Mouse (Mus musculus): ENCODE measurements at regions not wholly inside any gene's neighbourhood (a gene's known extent, or its start where the extent isn't known, plus 50 kb on each side); places are given as distances from the start of the nearest gene placed in this dataset.

GRCm38 (mm10) chr2:75407560-75407959, 251.5 kb upstream of the Hnrnpa3 start:
- no peak overlapping the region for H3K4me3 ChIP-seq (ENCODE audit: low read depth, low read length)
- H3K9me3 ChIP-seq (replicated peaks): no peaks in the 10 kb centered on the region
- H3K36me3 ChIP-seq (replicated peaks): no peaks in the 10 kb centered on the region
- no peaks in the 10 kb centered on the region for H3K4me1 ChIP-seq (ENCODE audit: insufficient read depth, low read depth, low read length)
- DNase-seq (ENCODE audit: low spot score) (no peak), ATAC-seq (ENCODE audit: extremely low read depth, insufficient number of reproducible peaks, low FRiP score, poor library complexity, severe bottlenecking) (no peak)
- H3K27me3 ChIP-seq (ENCODE audit: insufficient read depth, low read length): no peaks in the 10 kb centered on the region
- TF ChIP-seq CTCF (IDR thresholded peaks at IDR 0.05; ENCODE audit: low read depth, low read length) (no peak), GATA2 (IDR thresholded peaks at IDR 0.05; ENCODE audit: borderline replicate concordance, low read depth, low read length) (no peak)

DNA sequence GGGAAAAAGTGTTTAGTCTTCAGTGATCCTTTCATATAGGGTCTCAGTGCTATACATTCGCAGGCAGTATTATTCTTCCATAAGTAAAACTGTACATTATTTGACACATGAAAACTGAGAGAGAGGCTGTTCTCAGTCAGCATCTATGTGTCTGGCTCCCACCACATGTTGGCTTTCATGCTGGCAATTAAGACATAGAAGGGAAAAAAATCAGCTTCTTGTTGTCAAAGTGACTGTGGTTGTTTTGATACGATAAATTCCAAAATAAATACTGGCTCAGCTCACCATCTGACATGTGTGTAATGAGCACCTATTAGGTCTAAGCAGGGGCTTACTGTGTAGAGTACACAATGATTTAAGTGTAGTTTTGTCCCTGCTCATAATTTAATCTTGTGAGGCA, 251.0 kb upstream of the Hnrnpa3 start:
- Histone ChIP-seq H3K9me3 (replicated peaks) (no peaks in the 10 kb centered on the region), H3K27me3 (ENCODE audit: insufficient read depth, low read length) (no peaks in the 10 kb centered on the region), H3K4me1 (ENCODE audit: insufficient read depth, low read depth, low read length) (no peaks in the 10 kb centered on the region), H3K4me3 (ENCODE audit: low read depth, low read length) (no peak overlapping the region), H3K36me3 (replicated peaks) (no peaks in the 10 kb centered on the region)
- ATAC-seq (ENCODE audit: extremely low read depth, insufficient number of reproducible peaks, low FRiP score, poor library complexity, severe bottlenecking) (no peak), DNase-seq (ENCODE audit: low spot score) (no peak)
- no peak for TF ChIP-seq CTCF (IDR thresholded peaks at IDR 0.05; ENCODE audit: low read depth, low read length)
- TF ChIP-seq POLR2AphosphoS5 (IDR thresholded peaks at IDR 0.05; ENCODE audit: insufficient replicate concordance, low read depth, low read length): no peak
- no peak for TF ChIP-seq GATA1 (IDR thresholded peaks at IDR 0.05; ENCODE audit: borderline replicate concordance, low read length)
- TF ChIP-seq TAL1 (conservative IDR thresholded peaks at IDR 0.05; ENCODE audit: low read depth, low read length): no peak
- TF ChIP-seq GATA2 (IDR thresholded peaks at IDR 0.05; ENCODE audit: borderline replicate concordance, low read depth, low read length): no peak

DNA sequence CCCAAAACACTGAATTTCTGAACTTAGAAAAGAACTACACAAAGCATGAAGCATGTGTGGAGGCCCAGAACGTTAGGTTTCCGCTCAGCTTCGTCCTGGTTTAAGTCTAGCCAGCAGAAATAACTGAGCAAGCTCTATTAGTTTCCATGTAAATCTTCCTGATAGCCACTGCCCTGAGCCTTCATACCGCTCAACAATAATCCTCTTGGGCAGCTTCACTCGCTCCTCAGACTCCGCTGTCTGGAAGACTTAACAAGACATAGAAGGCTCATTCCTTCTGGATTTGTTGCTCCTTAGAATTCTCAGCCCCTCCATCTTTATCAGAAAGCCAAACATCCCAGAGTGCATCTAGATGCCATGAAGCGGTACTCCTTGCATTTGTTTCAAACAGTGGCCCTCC, 249.3 kb upstream of the Hnrnpa3 start:
- H3K4me1 ChIP-seq (ENCODE audit: insufficient read depth, low read depth, low read length): no peaks in the 10 kb centered on the region
- ATAC-seq (ENCODE audit: extremely low read depth, insufficient number of reproducible peaks, low FRiP score, poor library complexity, severe bottlenecking): no peak
- H3K27me3 ChIP-seq (ENCODE audit: insufficient read depth, low read length): no peaks in the 10 kb centered on the region
- no peak for DNase-seq (ENCODE audit: low spot score)
- H3K36me3 ChIP-seq (replicated peaks): no peaks in the 10 kb centered on the region
- TF ChIP-seq GATA1 (IDR thresholded peaks at IDR 0.05; ENCODE audit: borderline replicate concordance, low read length) (no peak), POLR2AphosphoS5 (IDR thresholded peaks at IDR 0.05; ENCODE audit: insufficient replicate concordance, low read depth, low read length) (no peak), TAL1 (conservative IDR thresholded peaks at IDR 0.05; ENCODE audit: low read depth, low read length) (no peak), GATA2 (IDR thresholded peaks at IDR 0.05; ENCODE audit: borderline replicate concordance, low read depth, low read length) (no peak), CTCF (IDR thresholded peaks at IDR 0.05; ENCODE audit: low read depth, low read length) (no peak)
- no peaks in the 10 kb centered on the region for H3K9me3 ChIP-seq (replicated peaks)
- no peak overlapping the region for H3K4me3 ChIP-seq (ENCODE audit: low read depth, low read length)

DNA sequence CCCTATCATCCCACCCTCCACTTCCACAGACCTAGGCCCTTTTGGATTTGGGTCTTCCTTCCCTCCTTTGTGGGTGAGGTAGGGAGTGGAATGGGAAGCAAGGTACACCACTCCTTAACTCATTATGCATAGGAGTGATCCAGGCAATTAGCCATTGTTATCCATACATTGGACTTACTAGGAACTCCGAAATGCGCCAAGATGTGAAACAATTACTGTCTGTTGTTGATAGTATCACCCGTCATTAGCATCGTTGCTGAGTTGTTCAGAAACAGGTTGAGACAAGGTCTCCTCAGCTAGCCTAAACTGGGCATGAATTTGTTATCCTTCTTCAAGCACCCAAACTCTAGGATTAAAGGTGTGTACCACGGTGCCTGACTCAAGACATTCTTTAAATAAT, 246.3 kb upstream of the Hnrnpa3 start:
- TF ChIP-seq POLR2AphosphoS5 (IDR thresholded peaks at IDR 0.05; ENCODE audit: insufficient replicate concordance, low read depth, low read length): no peak
- no peak overlapping the region for H3K4me3 ChIP-seq (ENCODE audit: low read depth, low read length)
- no peaks in the 10 kb centered on the region for H3K27me3 ChIP-seq (ENCODE audit: insufficient read depth, low read length)
- no peaks in the 10 kb centered on the region for H3K36me3 ChIP-seq (replicated peaks)
- no peaks in the 10 kb centered on the region for H3K4me1 ChIP-seq (ENCODE audit: insufficient read depth, low read depth, low read length)
- H3K9me3 ChIP-seq (replicated peaks): no peaks in the 10 kb centered on the region
- no peak for ATAC-seq (ENCODE audit: extremely low read depth, insufficient number of reproducible peaks, low FRiP score, poor library complexity, severe bottlenecking)
- no peak for DNase-seq (ENCODE audit: low spot score)

DNA sequence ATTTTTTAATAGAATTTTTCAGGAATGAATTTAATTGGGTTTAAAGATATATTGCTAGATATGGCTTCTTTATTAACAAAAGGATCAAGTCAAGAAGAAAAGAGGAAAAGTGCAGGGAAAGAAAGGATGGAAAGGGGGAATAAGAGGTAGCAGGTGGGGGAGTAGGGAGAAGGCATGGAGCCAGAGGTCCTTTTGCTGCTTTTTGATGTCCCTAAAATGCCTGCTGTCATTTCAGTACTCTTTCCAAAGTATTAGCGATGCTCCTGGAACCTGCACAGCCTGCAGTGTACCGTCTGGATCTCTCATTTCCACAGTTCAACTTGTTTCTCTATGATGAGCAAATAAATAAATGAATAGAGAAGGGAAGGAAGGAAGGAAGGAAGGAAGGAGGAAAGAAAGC, 240.4 kb upstream of the Hnrnpa3 start:
- DNase-seq (ENCODE audit: low spot score) (no peak), ATAC-seq (ENCODE audit: extremely low read depth, insufficient number of reproducible peaks, low FRiP score, poor library complexity, severe bottlenecking) (no peak)
- Histone ChIP-seq H3K36me3 (replicated peaks) (no peaks in the 10 kb centered on the region), H3K4me3 (ENCODE audit: low read depth, low read length) (no peak overlapping the region), H3K4me1 (ENCODE audit: insufficient read depth, low read depth, low read length) (no peaks in the 10 kb centered on the region), H3K27me3 (ENCODE audit: insufficient read depth, low read length) (peaks cover 3% of the 10 kb centered on the region; the same call in 1 of the 2 replicates), H3K9me3 (replicated peaks) (no peaks in the 10 kb centered on the region)
- TF ChIP-seq TAL1 (conservative IDR thresholded peaks at IDR 0.05; ENCODE audit: low read depth, low read length): no peak
- no peak for TF ChIP-seq CTCF (IDR thresholded peaks at IDR 0.05; ENCODE audit: low read depth, low read length)
- TF ChIP-seq POLR2AphosphoS5 (IDR thresholded peaks at IDR 0.05; ENCODE audit: insufficient replicate concordance, low read depth, low read length): no peak
- TF ChIP-seq GATA1 (IDR thresholded peaks at IDR 0.05; ENCODE audit: borderline replicate concordance, low read length): no peak
- no peak for TF ChIP-seq GATA2 (IDR thresholded peaks at IDR 0.05; ENCODE audit: borderline replicate concordance, low read depth, low read length)

- peaks cover 3% of the 10 kb centered on the region; the same call in 1 of the 2 replicates for H3K27me3 ChIP-seq (ENCODE audit: insufficient read depth, low read length)
- DNase-seq (ENCODE audit: low spot score) (no peak), ATAC-seq (ENCODE audit: extremely low read depth, insufficient number of reproducible peaks, low FRiP score, poor library complexity, severe bottlenecking) (no peak)
- TF ChIP-seq TAL1 (conservative IDR thresholded peaks at IDR 0.05; ENCODE audit: low read depth, low read length) (no peak), CTCF (IDR thresholded peaks at IDR 0.05; ENCODE audit: low read depth, low read length) (no peak), POLR2AphosphoS5 (IDR thresholded peaks at IDR 0.05; ENCODE audit: insufficient replicate concordance, low read depth, low read length) (no peak), GATA1 (IDR thresholded peaks at IDR 0.05; ENCODE audit: borderline replicate concordance, low read length) (no peak), GATA2 (IDR thresholded peaks at IDR 0.05; ENCODE audit: borderline replicate concordance, low read depth, low read length) (no peak)
- H3K9me3 ChIP-seq (replicated peaks): no peaks in the 10 kb centered on the region
- H3K4me3 ChIP-seq (ENCODE audit: low read depth, low read length): no peak overlapping the region
- no peaks in the 10 kb centered on the region for H3K36me3 ChIP-seq (replicated peaks)
- H3K4me1 ChIP-seq (ENCODE audit: insufficient read depth, low read depth, low read length): no peaks in the 10 kb centered on the region
These were observed 239.9 kb upstream of the Hnrnpa3 start for GRCm38 (mm10) chr2:75419142-75419541.

All from G1E (cell line).